Mouse (Mus musculus): ENCODE results near the gene Mrpl37. TPM values are rescaled to one million over a fixed set of nuclear protein-coding genes. Genes with fewer than 3 reads are reported as not detected.
A peak's percentile ranks its signal among the peaks of the same experiment; 100 is the strongest.

Mrpl37 gene
- polyA plus RNA-seq, 1 experiment from 2014 or later = 84.9 TPM

- WGBS = 21% methylated on average over 13 of the region's 13 CpGs
- Histone ChIP-seq H3K9ac (replicated peaks) (0 out of 2 replicates have a peak overlapping the region, but pooled peaks have one; percentile 14), H3K9me3 (replicated peaks) (no peaks in the 10 kb centered on the region), H3K4me3 (replicated peaks) (no peak overlapping the region), H3K27me3 (replicated peaks) (no peaks in the 10 kb centered on the region), H3K36me3 (no peaks in the 10 kb centered on the region), H3K4me2 (0 out of 2 replicates have a peak overlapping the region, but pooled peaks have one; percentile 6), H3K27ac (replicated peaks) (peak overlapping the region; percentile 80), H3K4me1 (peaks cover 81% of the 10 kb centered on the region)
- peak; percentile 64; the same call in 1 of the 2 replicates for ATAC-seq (ENCODE audit: low FRiP score)
These were observed 50.6 kb downstream of the Mrpl37 start for GRCm38 (mm10) chr4:107015971-107016511.

GRCm38 (mm10) chr4:107013817-107014260, 52.8 kb downstream of the Mrpl37 start:
- no peak overlapping the region; the same call in 1 of the 2 replicates for H3K9ac ChIP-seq (replicated peaks)
- H3K27me3 ChIP-seq (replicated peaks) = no peaks in the 10 kb centered on the region
- peaks cover 63% of the 10 kb centered on the region for H3K4me1 ChIP-seq
- H3K4me2 ChIP-seq = no peak overlapping the region
- no peaks in the 10 kb centered on the region for H3K9me3 ChIP-seq (replicated peaks)
- WGBS = 69% methylated on average over 9 of the region's 9 CpGs
- ATAC-seq (ENCODE audit: low FRiP score) = no peak
- H3K36me3 ChIP-seq = 0 out of 2 replicates have a peak, but pooled peaks cover 3% of the 10 kb centered on the region
- H3K27ac ChIP-seq (replicated peaks) = 0 out of 2 replicates have a peak overlapping the region, but pooled peaks have one; percentile 48
- H3K4me3 ChIP-seq (replicated peaks) = no peak overlapping the region

- WGBS = 91% methylated on average over 6 of the region's 6 CpGs
- H3K4me1 ChIP-seq = peaks cover 58% of the 10 kb centered on the region
- no peak for ATAC-seq (ENCODE audit: low FRiP score)
These were observed 53.4 kb downstream of the Mrpl37 start for GRCm38 (mm10) chr4:107013119-107013816.

GRCm38 (mm10) chr4:107012574-107012973, 54.1 kb downstream of the Mrpl37 start:
- 88% methylated on average over 3 of the region's 3 CpGs for WGBS
- H3K4me2 ChIP-seq = no peak overlapping the region
- H3K36me3 ChIP-seq = 0 out of 2 replicates have a peak, but pooled peaks cover 3% of the 10 kb centered on the region
- no peak overlapping the region for H3K9ac ChIP-seq (replicated peaks)
- no peaks in the 10 kb centered on the region for H3K27me3 ChIP-seq (replicated peaks)
- no peak for ATAC-seq (ENCODE audit: low FRiP score)
- no peak overlapping the region for H3K27ac ChIP-seq (replicated peaks)
- H3K4me3 ChIP-seq (replicated peaks) = no peak overlapping the region
- peaks cover 51% of the 10 kb centered on the region for H3K4me1 ChIP-seq
- no peaks in the 10 kb centered on the region for H3K9me3 ChIP-seq (replicated peaks)

More at GRCm38 (mm10) chr4:107013119-107013816, 53.4 kb downstream of the Mrpl37 start:
- H3K36me3 ChIP-seq = 0 out of 2 replicates have a peak, but pooled peaks cover 3% of the 10 kb centered on the region
- no peak overlapping the region for H3K4me2 ChIP-seq
- H3K9me3 ChIP-seq (replicated peaks) = no peaks in the 10 kb centered on the region
- H3K9ac ChIP-seq (replicated peaks) = no peak overlapping the region
- H3K4me3 ChIP-seq (replicated peaks) = no peak overlapping the region
- no peaks in the 10 kb centered on the region for H3K27me3 ChIP-seq (replicated peaks)
- H3K27ac ChIP-seq (replicated peaks) = 0 out of 2 replicates have a peak overlapping the region, but pooled peaks have one; percentile 48

DNA sequence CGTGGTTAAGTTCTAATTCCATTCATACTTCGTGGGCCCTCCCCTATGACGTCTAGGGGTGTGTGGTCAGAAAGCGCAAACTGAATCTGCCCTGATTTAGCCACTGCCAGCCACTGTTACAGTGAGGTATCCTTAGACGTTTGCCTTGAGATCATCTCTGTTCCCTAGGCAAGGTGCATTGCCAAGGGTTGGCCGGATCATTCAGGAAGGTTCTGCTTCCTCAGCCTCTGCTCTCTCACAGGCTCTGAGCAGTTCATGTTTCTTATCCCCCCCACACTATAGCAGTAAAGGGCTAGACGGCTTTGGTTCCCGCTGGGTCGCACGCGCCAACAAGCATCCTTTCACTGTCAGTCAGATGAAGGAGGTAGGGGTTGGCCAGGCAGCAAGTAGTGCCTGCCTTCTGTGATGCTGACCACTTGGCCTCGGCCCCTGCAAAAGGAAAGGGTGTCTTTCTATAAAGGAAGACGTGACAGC, 54.6 kb downstream of the Mrpl37 start:
- 80% methylated on average over 13 of the region's 13 CpGs for WGBS
- H3K4me1 ChIP-seq = peaks cover 46% of the 10 kb centered on the region
- no peak overlapping the region for H3K4me2 ChIP-seq
- ATAC-seq (ENCODE audit: low FRiP score) = no peak
- no peak overlapping the region for H3K27ac ChIP-seq (replicated peaks)
- H3K9ac ChIP-seq (replicated peaks) = no peak overlapping the region
- H3K4me3 ChIP-seq (replicated peaks) = no peak overlapping the region
- no peaks in the 10 kb centered on the region for H3K9me3 ChIP-seq (replicated peaks)
- 0 out of 2 replicates have a peak, but pooled peaks cover 3% of the 10 kb centered on the region for H3K36me3 ChIP-seq
- no peaks in the 10 kb centered on the region for H3K27me3 ChIP-seq (replicated peaks)

GRCm38 (mm10) chr4:107011325-107012004, 55.2 kb downstream of the Mrpl37 start:
- 87% methylated on average over 8 of the region's 8 CpGs for WGBS
- H3K4me1 ChIP-seq = peaks cover 44% of the 10 kb centered on the region

GRCm38 (mm10) chr4:107009548-107009947, 57.1 kb downstream of the Mrpl37 start:
- WGBS = 90% methylated on average over 7 of the region's 7 CpGs

More at GRCm38 (mm10) chr4:107011325-107012004, 55.2 kb downstream of the Mrpl37 start:
- H3K4me3 ChIP-seq (replicated peaks) = no peak overlapping the region
- H3K4me2 ChIP-seq = no peak overlapping the region
- no peaks in the 10 kb centered on the region for H3K27me3 ChIP-seq (replicated peaks)
- no peak overlapping the region for H3K9ac ChIP-seq (replicated peaks)
- no peak overlapping the region for H3K27ac ChIP-seq (replicated peaks)
- H3K36me3 ChIP-seq = 0 out of 2 replicates have a peak, but pooled peaks cover 3% of the 10 kb centered on the region
- no peak for ATAC-seq (ENCODE audit: low FRiP score)
- H3K9me3 ChIP-seq (replicated peaks) = no peaks in the 10 kb centered on the region

DNA sequence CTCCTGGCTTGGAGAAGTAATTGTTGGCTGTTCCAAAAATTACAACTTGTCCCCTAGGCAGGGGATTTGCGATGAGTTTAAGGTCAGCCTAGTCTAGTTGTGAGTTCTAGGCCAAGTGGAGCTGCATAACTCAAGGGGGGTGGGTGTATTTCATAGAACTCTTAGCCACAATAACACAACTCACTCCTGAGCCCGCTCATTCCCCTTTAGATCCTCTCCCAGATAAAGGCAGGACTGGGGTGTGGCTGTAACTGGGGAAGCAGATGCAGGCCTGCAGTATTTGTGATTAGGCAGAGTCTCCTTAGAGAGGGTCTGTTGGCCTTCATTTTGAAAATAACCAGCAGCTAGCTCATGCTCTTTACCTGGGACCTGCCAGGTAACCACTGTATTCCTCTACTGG, 58.5 kb downstream of the Mrpl37 start:
- Histone ChIP-seq H3K4me3 (replicated peaks) (no peak overlapping the region), H3K4me1 (peaks cover 36% of the 10 kb centered on the region), H3K27ac (replicated peaks) (no peak overlapping the region), H3K27me3 (replicated peaks) (no peaks in the 10 kb centered on the region), H3K9me3 (replicated peaks) (no peaks in the 10 kb centered on the region), H3K9ac (replicated peaks) (no peak overlapping the region), H3K36me3 (0 out of 2 replicates have a peak, but pooled peaks cover 3% of the 10 kb centered on the region), H3K4me2 (no peak overlapping the region)
- ATAC-seq (ENCODE audit: low FRiP score) = no peak
- 95% methylated on average over 2 of the region's 2 CpGs for WGBS

More at GRCm38 (mm10) chr4:107009548-107009947, 57.1 kb downstream of the Mrpl37 start:
- no peak overlapping the region for H3K4me2 ChIP-seq
- no peak overlapping the region for H3K4me3 ChIP-seq (replicated peaks)
- H3K4me1 ChIP-seq = peaks cover 35% of the 10 kb centered on the region
- H3K36me3 ChIP-seq = 0 out of 2 replicates have a peak, but pooled peaks cover 3% of the 10 kb centered on the region
- ATAC-seq (ENCODE audit: low FRiP score) = no peak
- H3K27ac ChIP-seq (replicated peaks) = no peak overlapping the region
- H3K9me3 ChIP-seq (replicated peaks) = no peaks in the 10 kb centered on the region
- H3K9ac ChIP-seq (replicated peaks) = no peak overlapping the region
- H3K27me3 ChIP-seq (replicated peaks) = no peaks in the 10 kb centered on the region

DNA sequence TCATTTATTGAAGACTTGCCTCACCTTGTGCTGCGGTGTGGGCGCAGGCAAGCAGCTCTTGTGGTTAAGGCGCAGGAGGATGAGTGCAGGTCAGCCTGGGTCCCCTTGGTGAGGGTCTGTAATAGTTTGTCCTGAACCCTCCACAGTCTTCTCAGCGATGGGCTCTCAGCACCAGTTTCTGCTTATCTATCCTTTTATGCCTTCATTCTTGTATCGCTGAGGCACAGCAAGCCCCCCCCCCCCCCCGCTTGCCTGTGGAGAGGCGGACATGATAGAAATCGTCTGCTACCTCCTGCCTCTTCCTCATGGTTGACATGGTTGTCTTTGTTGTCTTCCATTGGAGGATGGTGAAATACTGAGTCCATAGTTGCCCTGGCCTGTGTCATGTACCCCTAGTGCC, 59.3 kb downstream of the Mrpl37 start:
- ATAC-seq (ENCODE audit: low FRiP score) = no peak
- H3K27me3 ChIP-seq (replicated peaks) = no peaks in the 10 kb centered on the region
- no peak overlapping the region for H3K27ac ChIP-seq (replicated peaks)
- H3K36me3 ChIP-seq = 0 out of 2 replicates have a peak, but pooled peaks cover 3% of the 10 kb centered on the region
- no peak overlapping the region for H3K4me2 ChIP-seq
- H3K4me1 ChIP-seq = peaks cover 44% of the 10 kb centered on the region
- WGBS = 90% methylated on average over 7 of the region's 8 CpGs
- no peaks in the 10 kb centered on the region for H3K9me3 ChIP-seq (replicated peaks)
- no peak overlapping the region for H3K9ac ChIP-seq (replicated peaks)
- no peak overlapping the region for H3K4me3 ChIP-seq (replicated peaks)

- peaks cover 46% of the 10 kb centered on the region for H3K4me1 ChIP-seq
These were observed 59.9 kb downstream of the Mrpl37 start for GRCm38 (mm10) chr4:107006807-107007206.

GRCm38 (mm10) chr4:107006229-107006628, 60.4 kb downstream of the Mrpl37 start:
- Histone ChIP-seq H3K36me3 (0 out of 2 replicates have a peak, but pooled peaks cover 3% of the 10 kb centered on the region), H3K4me2 (no peak overlapping the region), H3K4me3 (replicated peaks) (no peak overlapping the region), H3K4me1 (peaks cover 50% of the 10 kb centered on the region), H3K9ac (replicated peaks) (no peak overlapping the region), H3K27ac (replicated peaks) (no peak overlapping the region), H3K27me3 (replicated peaks) (no peaks in the 10 kb centered on the region), H3K9me3 (replicated peaks) (no peaks in the 10 kb centered on the region)
- 80% methylated on average over 4 of the region's 4 CpGs for WGBS
- ATAC-seq (ENCODE audit: low FRiP score) = no peak

More at GRCm38 (mm10) chr4:107006807-107007206, 59.9 kb downstream of the Mrpl37 start:
- 93% methylated on average over 6 of the region's 6 CpGs for WGBS
- Histone ChIP-seq H3K27me3 (replicated peaks) (no peaks in the 10 kb centered on the region), H3K9me3 (replicated peaks) (no peaks in the 10 kb centered on the region), H3K27ac (replicated peaks) (no peak overlapping the region), H3K36me3 (0 out of 2 replicates have a peak, but pooled peaks cover 3% of the 10 kb centered on the region), H3K4me3 (replicated peaks) (no peak overlapping the region), H3K9ac (replicated peaks) (no peak overlapping the region), H3K4me2 (no peak overlapping the region)
- no peak for ATAC-seq (ENCODE audit: low FRiP score)
